Mouse (Mus musculus): Measurements from ENCODE around the gene Zkscan17. TPM values are rescaled to one million over a fixed set of nuclear protein-coding genes. Genes with fewer than 3 reads are reported as not detected.

Gene Zkscan17
- total RNA-seq, 2 experiments from 2014 or later, result 8.1 to 11.1 TPM

- DNase-seq (ENCODE audit: low spot score in 2 of 2), result no peak
Observed at GRCm38 (mm10) chr11:59460459-59460858, 66.1 kb downstream of the Zkscan17 start.

DNA sequence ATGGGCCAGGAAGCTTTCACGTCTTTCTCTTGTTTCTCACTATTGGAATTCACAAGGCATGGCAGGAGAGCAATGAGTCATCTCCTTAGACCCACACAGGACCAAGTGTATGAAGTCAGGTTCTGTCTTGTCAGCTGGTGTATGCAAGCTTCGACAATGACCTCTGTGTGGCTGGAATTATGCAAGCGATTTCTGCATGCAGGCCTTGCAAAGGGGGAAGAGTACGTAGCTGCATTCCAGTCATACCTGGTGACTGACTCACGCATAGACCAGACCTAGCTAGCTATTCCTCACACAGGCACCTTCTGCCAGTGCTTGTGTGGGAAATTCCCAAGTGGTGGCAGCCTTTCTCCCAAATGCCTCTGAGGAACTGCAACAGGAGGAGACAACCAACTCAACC lies 67.6 kb downstream of the Zkscan17 start:
- no peak for DNase-seq (ENCODE audit: low spot score in 2 of 2)

GRCm38 (mm10) chr11:59456891-59457290 lies 69.7 kb downstream of the Zkscan17 start:
- DNase-seq (ENCODE audit: low spot score in 2 of 2), result no peak

GRCm38 (mm10) chr11:59456346-59456745 lies 70.2 kb downstream of the Zkscan17 start:
- DNase-seq (ENCODE audit: low spot score in 2 of 2), result no peak

DNA sequence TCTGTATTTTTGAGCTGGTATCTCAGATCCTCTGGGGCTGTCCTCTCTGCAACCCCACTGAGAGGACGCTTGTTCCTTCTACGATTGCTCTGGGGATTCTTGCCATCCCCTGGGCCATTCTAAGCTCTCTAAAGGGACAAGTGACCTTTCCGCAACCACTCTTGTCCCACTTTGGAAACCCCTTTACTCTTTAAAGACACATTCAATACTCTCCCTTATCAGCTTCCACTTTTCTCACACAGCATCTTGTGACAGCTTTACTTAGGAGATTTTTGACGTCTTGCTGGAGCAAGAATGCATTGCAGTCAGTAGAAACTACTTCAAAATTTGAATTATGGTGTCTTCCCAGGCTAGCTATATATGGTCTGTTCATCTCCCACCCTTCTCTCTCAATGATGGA lies 75.5 kb downstream of the Zkscan17 start, which contains the start of gene Snap47:
TSS of gene Snap47 (minus strand) at position 101 of the 400 bp plus-strand sequence.
- DNase-seq (ENCODE audit: low spot score in 2 of 2), result no peak

- no peak for DNase-seq (ENCODE audit: low spot score in 2 of 2)
Observed at GRCm38 (mm10) chr11:59450230-59450771, 76.2 kb downstream of the Zkscan17 start.

DNA sequence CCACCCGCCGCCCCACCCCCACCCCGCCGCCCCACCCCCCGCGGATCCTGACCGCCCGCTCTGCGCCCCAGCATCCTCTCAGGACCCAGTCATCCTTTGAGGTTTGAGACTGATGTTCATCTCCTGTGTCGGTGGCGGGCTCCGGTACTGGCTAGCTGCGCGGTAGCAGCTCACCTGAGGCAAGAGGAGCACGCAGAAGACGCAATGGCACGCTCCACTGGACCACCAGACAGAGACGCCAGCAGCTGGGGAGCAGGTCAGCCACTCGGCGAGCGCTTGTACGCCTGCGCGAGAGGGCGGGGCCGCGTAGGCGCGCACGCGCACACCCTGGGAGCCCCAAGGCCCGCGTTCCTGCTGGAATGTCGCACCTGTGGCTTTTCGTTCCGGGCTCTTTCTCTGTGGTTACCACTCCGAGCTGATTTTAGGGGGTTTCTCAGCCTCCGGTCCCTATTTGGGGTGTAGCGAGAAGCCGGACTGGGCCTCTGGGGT lies 76.8 kb downstream of the Zkscan17 start, which contains the start of gene Jmjd4:
TSS of gene Jmjd4 (plus strand) at position 305 of the 489 bp plus-strand sequence.
- peak; percentile 91 to 93 for DNase-seq (ENCODE audit: low spot score in 2 of 2)

GRCm38 (mm10) chr11:59443102-59443501 lies 83.4 kb downstream of the Zkscan17 start:
- no peak for DNase-seq (ENCODE audit: low spot score in 2 of 2)

DNA sequence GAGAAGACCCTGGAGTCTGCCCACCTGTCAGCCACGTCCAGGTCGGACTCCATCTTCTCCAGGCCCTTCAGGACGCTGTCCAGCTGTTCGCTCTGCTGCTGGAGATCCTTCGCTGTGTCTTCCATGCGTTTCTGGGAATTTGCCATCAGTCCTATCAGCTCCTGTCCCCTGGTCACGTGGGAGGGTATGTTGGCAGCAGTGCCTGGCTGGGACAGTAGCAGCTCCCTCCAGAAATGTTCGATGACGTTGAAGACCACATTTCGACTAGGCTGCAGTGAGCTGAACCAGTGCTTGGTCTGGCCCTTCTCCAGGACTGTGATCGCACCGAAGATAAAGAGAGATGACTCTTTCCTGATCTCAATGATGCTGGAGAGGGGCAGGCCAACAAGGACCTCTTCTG lies 88.6 kb downstream of the Zkscan17 start:
- no peak for DNase-seq (ENCODE audit: low spot score in 2 of 2)

Other genes starting within 250 kb of the Zkscan17 start
- gene Wnt3a, start 236.0 kb downstream of the Zkscan17 start, total RNA-seq (2021), result under 1 TPM in 1 of 2 experiments, not detected in 1; 0.12 TPM
- gene Wnt9a, start 219.8 kb downstream of the Zkscan17 start, total RNA-seq (2021), result 10 to 100 TPM; 11.9 to 17.2 TPM
- not detected for gene Prss38, start 151.1 kb downstream of the Zkscan17 start, total RNA-seq (2021)
- gene Jmjd4, start 76.7 kb downstream of the Zkscan17 start, total RNA-seq (2021), result 10 to 100 TPM; 25.7 to 25.9 TPM
- 100 to 1,000 TPM; 396 to 405 TPM for gene Snap47, start 75.6 kb downstream of the Zkscan17 start, total RNA-seq (2021)
- 1 to 10 TPM; 3.4 to 3.5 TPM for gene Zfp867, start 54.3 kb downstream of the Zkscan17 start, total RNA-seq (2021)
- gene Nlrp3, start 14.8 kb upstream of the Zkscan17 start, total RNA-seq (2021), result 1 to 10 TPM; 1.0 to 1.1 TPM
- not detected for gene Olfr222, start 49.5 kb upstream of the Zkscan17 start, total RNA-seq (2021)
- gene Olfr223, start 66.5 kb upstream of the Zkscan17 start, total RNA-seq (2021), result not detected
- 100 to 1,000 TPM; 279 to 287 TPM for gene Mprip, start 134.6 kb upstream of the Zkscan17 start, total RNA-seq (2021)